ENCODE assay signal across 9 mouse cellular contexts in genomic region chr3:51225979-51226378, GRCm38 (mm10). TPM values are rescaled to one million over a fixed set of nuclear protein-coding genes. Genes with fewer than 3 reads are reported as not detected.
DNase-seq lines count a peak whose midpoint lies in the region; ATAC-seq and TF ChIP-seq lines count a peak whose summit lies in the region.
"Had no signal": no experiment of that assay in that cellular context is flagged by ENCODE, and none has a peak within 500 bp of the region (broad histone marks: within the 10 kb centered on the region; RNA-seq: fewer than 3 reads in every experiment).

No protein-coding gene starts in this region.

- TF ChIP-seq EP300 in ES-Bruce4 (IDR thresholded peaks at IDR 0.05; ENCODE audit: insufficient read depth, low read depth, low read length): no peak

- H3K9ac ChIP-seq in heart, embryonic 11.5 days (ENCODE audit: low read depth, low read length): peak overlapping the region; percentile 10; the same call in 1 of the 2 replicates
- peak overlapping the region; percentile 95 for H3K9ac ChIP-seq in ES-Bruce4 (ENCODE audit: low read depth, poor library complexity, severe bottlenecking)
- H3K9ac ChIP-seq in hindbrain, embryonic 11.5 days (ENCODE audit: low read depth, low read length): no peak overlapping the region
- no peak overlapping the region for H3K9ac ChIP-seq in midbrain, embryonic 11.5 days (ENCODE audit: low read length)

- no peak overlapping the region for H3K27ac ChIP-seq in heart, embryonic 11.5 days (ENCODE audit: low read depth, low read length)
- no peak overlapping the region for H3K27ac ChIP-seq in ES-Bruce4 (ENCODE audit: insufficient read depth, low read length)
- no peak overlapping the region for H3K27ac ChIP-seq in hindbrain, embryonic 11.5 days (ENCODE audit: low read depth, low read length)
- no peak overlapping the region for H3K27ac ChIP-seq in midbrain, embryonic 11.5 days (ENCODE audit: low read depth, low read length)

- no peak for TF ChIP-seq CTCF in ES-Bruce4 (IDR thresholded peaks at IDR 0.05; ENCODE audit: low read depth, low read length)

- H3K4me2 ChIP-seq in heart, embryonic 11.5 days: peak overlapping the region; percentile 80
- H3K4me2 ChIP-seq in hindbrain, embryonic 11.5 days (replicated peaks; ENCODE audit: low read depth, low read length): peak overlapping the region; percentile 67; the same call in 1 of the 2 replicates
- H3K4me2 ChIP-seq in midbrain, embryonic 11.5 days: peak overlapping the region; percentile 56; the same call in 1 of the 2 replicates

- TF ChIP-seq POLR2A in ES-Bruce4 (IDR thresholded peaks at IDR 0.05; ENCODE audit: insufficient read depth, low read length): no peak

- no peaks in the 10 kb centered on the region for H3K36me3 ChIP-seq in heart, embryonic 11.5 days (ENCODE audit: control insufficient read depth, insufficient read depth, low read length)
- peaks cover 2% of the 10 kb centered on the region; the same call in 1 of the 2 replicates for H3K36me3 ChIP-seq in ES-Bruce4 (ENCODE audit: control insufficient read depth, insufficient read depth, low read length, poor library complexity, severe bottlenecking)
- H3K36me3 ChIP-seq in hindbrain, embryonic 11.5 days (ENCODE audit: control insufficient read depth, insufficient read depth, low read length): no peaks in the 10 kb centered on the region
- no peaks in the 10 kb centered on the region for H3K36me3 ChIP-seq in midbrain, embryonic 11.5 days (ENCODE audit: control insufficient read depth, insufficient read depth, low read length)

- ATAC-seq in heart, embryonic 11.5 days (replicated peaks; ENCODE audit: insufficient number of reproducible peaks, low FRiP score, low TSS enrichment): no peak
- no peak for ATAC-seq in hindbrain, embryonic 11.5 days (ENCODE audit: low FRiP score)
- ATAC-seq in midbrain, embryonic 11.5 days (ENCODE audit: low FRiP score): no peak

- peak overlapping the region; percentile 95 for H3K4me3 ChIP-seq in heart, embryonic 11.5 days (ENCODE audit: low read depth, low read length)
- peak overlapping the region; percentile 65 for H3K4me3 ChIP-seq in ES-Bruce4 (ENCODE audit: low read depth, low read length)
- peak overlapping the region; percentile 65; the same call in 1 of the 2 replicates for H3K4me3 ChIP-seq in hindbrain, embryonic 11.5 days (ENCODE audit: low read depth, low read length)
- H3K4me3 ChIP-seq in midbrain, embryonic 11.5 days (ENCODE audit: low read depth, low read length): peak overlapping the region; percentile 92; the same call in 1 of the 2 replicates

- peaks cover 40% of the 10 kb centered on the region for H3K4me1 ChIP-seq in heart, embryonic 11.5 days (ENCODE audit: control insufficient read depth, insufficient read depth, low read length)
- no peaks in the 10 kb centered on the region for H3K4me1 ChIP-seq in ES-Bruce4 (ENCODE audit: control insufficient read depth, insufficient read depth, low read length)
- H3K4me1 ChIP-seq in hindbrain, embryonic 11.5 days (replicated peaks; ENCODE audit: control insufficient read depth, insufficient read depth, low read length): no peaks in the 10 kb centered on the region
- H3K4me1 ChIP-seq in midbrain, embryonic 11.5 days (ENCODE audit: control insufficient read depth, insufficient read depth, low read length): peaks cover 4% of the 10 kb centered on the region; the same call in 1 of the 2 replicates

- DNase-seq in heart, adult 8-10 months (ENCODE audit: low spot score): no peak
- DNase-seq in hindbrain, embryonic 11.5 days (ENCODE audit: low spot score): no peak
- DNase-seq in midbrain, embryonic 11.5 days (ENCODE audit: low spot score, missing footprints): no peak
- no peak for DNase-seq in gastrocnemius, postnatal 14 days
- DNase-seq in adrenal gland, adult 2 months: no peak
- DNase-seq in retina, embryonic 14.5 days (ENCODE audit: low spot score): no peak
- DNase-seq: spleen, adult 18-20 months had no signal

- WGBS in heart, embryonic 11.5 days (ENCODE audit: insufficient replicate concordance): 80% methylated on average over 10 of the region's 10 CpGs
- WGBS in hindbrain, embryonic 11.5 days: 94% methylated on average over 10 of the region's 10 CpGs
- 97% methylated on average over 10 of the region's 10 CpGs for WGBS in midbrain, embryonic 11.5 days

- no peaks in the 10 kb centered on the region for H3K27me3 ChIP-seq in heart, embryonic 11.5 days (ENCODE audit: control insufficient read depth, insufficient read depth, low read length)
- no peaks in the 10 kb centered on the region for H3K27me3 ChIP-seq in ES-Bruce4 (ENCODE audit: control insufficient read depth, insufficient read depth, low read length, poor library complexity, severe bottlenecking)
- no peaks in the 10 kb centered on the region for H3K27me3 ChIP-seq in hindbrain, embryonic 11.5 days (ENCODE audit: control insufficient read depth, insufficient read depth, low read length)
- no peaks in the 10 kb centered on the region for H3K27me3 ChIP-seq in midbrain, embryonic 11.5 days (ENCODE audit: control insufficient read depth, insufficient read depth, low read length)

- intact Hi-C loops in gastrocnemius, postnatal 14 days (cut with DNase I; ENCODE audit: low total_unique reads): loop anchor here (2.0 kb wide), 1 partner anchor 27 kb away; no protein-coding TSS in a partner anchor

- H3K9me3 ChIP-seq in heart, embryonic 11.5 days (replicated peaks; ENCODE audit: control insufficient read depth, low read length): no peaks in the 10 kb centered on the region
- H3K9me3 ChIP-seq in ES-Bruce4 (replicated peaks; ENCODE audit: control insufficient read depth, insufficient read depth, low read length, poor library complexity, severe bottlenecking): no peaks in the 10 kb centered on the region
- H3K9me3 ChIP-seq in hindbrain, embryonic 11.5 days (ENCODE audit: control insufficient read depth, low read length): no peaks in the 10 kb centered on the region
- H3K9me3 ChIP-seq in midbrain, embryonic 11.5 days (ENCODE audit: control insufficient read depth, low read length): no peaks in the 10 kb centered on the region

RNA-seq across cellular contexts. Expression of gene Noct, which starts 1.7 kb away (rescaled TPM):
- 10.4 and 12.2 TPM in 2 replicates for polyA plus RNA-seq in heart, embryonic 11.5 days (2014; fragmentation: Nextera tagmentation; extraction: Ambion mirVana)
- total RNA-seq in heart, adult 8-10 months (2022): 10 to 100 TPM; 32.2 to 45.2 (median 41.6) TPM
- polyA plus RNA-seq in ES-Bruce4 (2011; ENCODE audit: insufficient read depth, insufficient read length, low read depth, missing spikeins): 33.7 and 35.6 TPM in 2 replicates
- polyA plus RNA-seq in hindbrain, embryonic 11.5 days (2014; fragmentation: Nextera tagmentation; extraction: Ambion mirVana): 12.7 and 15.0 TPM in 2 replicates
- 11.6 and 12.9 TPM in 2 replicates for polyA plus RNA-seq in midbrain, embryonic 11.5 days (2014; fragmentation: Nextera tagmentation; extraction: Ambion mirVana)
- total RNA-seq in gastrocnemius, postnatal 14 days (2021): 10 to 100 TPM; 17.0 to 35.4 TPM
- total RNA-seq in adrenal gland, adult 2 months (2021): 10 to 100 TPM; 37.4 to 45.0 TPM
- 19.5 and 28.5 TPM in 2 replicates for polyA plus RNA-seq in adrenal gland, adult 2 months (2012; rRNA removed)

Comparison
In these comparisons a context has a peak if more than half of its experiments do, and no peak if none do; other contexts are left out.
1. H3K9ac ChIP-seq: peak in heart, embryonic 11.5 days (single experiment) and ES-Bruce4 (single experiment); none in hindbrain, embryonic 11.5 days (single experiment) and midbrain, embryonic 11.5 days (single experiment).
2. Peak in every context shown above with its lines, with median percentiles within 50 percentile points of each other: H3K4me2 ChIP-seq and H3K4me3 ChIP-seq.